Mouse (Mus musculus) heart, adult 2 months (tissue): Measurements from ENCODE around the gene Zcchc7.

Experiments
- CTCF ChIP-seq: fragments of 200-600 bp; IDR thresholded peaks from 2 replicates; pipeline ENCODE4 v1.8.1; 2022; ENCODE audit warnings: antibody characterized with exemption, mild to moderate bottlenecking, moderate library complexity
- EP300 ChIP-seq: fragments of 200-500 bp; IDR thresholded peaks from 2 replicates; pipeline ENCODE4 v1.6.1; 2011; ENCODE audit warnings: low read depth, low read length, control low read depth; ENCODE audit not compliant: insufficient read depth
- POLR2A ChIP-seq: fragments of 200-500 bp; IDR thresholded peaks from 2 replicates; pipeline ENCODE4 v1.6.1; 2011; ENCODE audit warnings: mild to moderate bottlenecking, low read depth, low read length, control low read depth; ENCODE audit not compliant: insufficient read depth

DNA sequence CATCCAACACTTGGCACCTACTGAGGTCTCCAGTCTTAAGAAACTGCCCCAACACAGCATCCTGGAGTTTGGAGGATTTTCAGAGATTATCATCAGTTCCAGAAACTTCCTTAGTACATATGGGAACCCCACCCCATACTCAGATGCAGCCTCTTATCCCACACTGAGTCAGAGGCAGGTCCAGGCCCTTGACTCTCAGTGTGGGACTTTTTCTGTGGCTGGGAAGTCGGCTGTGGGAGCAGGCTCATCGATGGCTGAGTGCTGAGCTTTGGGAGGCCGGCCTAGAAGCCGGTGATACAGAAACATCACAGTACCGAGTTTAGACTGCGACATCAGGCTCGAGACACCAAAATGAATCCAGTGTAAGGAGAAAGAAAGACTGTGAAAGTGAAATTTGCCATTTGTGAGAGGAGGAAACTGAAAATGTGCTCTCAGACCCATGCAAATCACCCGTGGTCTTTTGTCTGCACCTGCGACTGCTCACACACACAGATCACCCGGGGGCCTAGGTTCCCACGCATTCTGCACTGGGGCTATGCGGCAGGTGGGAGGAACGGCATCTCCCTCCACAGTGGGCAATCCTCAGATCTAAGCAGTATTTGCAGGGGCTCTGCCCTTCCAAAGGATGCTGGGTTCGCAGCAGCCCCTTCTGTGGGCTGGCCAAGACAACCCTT lies 184.0 kb downstream of the Zcchc7 start:
- TF ChIP-seq CTCF = no peak
- TF ChIP-seq POLR2A = no peak
- no peak for TF ChIP-seq EP300
